Mouse (Mus musculus): ENCODE data around the gene Slc25a39. TPM values are rescaled to one million over a fixed set of nuclear protein-coding genes. Genes with fewer than 3 reads are reported as not detected.

Gene Slc25a39
- total and polyA plus RNA-seq, 3 experiments = 108 to 226 (median 199) TPM

DNA sequence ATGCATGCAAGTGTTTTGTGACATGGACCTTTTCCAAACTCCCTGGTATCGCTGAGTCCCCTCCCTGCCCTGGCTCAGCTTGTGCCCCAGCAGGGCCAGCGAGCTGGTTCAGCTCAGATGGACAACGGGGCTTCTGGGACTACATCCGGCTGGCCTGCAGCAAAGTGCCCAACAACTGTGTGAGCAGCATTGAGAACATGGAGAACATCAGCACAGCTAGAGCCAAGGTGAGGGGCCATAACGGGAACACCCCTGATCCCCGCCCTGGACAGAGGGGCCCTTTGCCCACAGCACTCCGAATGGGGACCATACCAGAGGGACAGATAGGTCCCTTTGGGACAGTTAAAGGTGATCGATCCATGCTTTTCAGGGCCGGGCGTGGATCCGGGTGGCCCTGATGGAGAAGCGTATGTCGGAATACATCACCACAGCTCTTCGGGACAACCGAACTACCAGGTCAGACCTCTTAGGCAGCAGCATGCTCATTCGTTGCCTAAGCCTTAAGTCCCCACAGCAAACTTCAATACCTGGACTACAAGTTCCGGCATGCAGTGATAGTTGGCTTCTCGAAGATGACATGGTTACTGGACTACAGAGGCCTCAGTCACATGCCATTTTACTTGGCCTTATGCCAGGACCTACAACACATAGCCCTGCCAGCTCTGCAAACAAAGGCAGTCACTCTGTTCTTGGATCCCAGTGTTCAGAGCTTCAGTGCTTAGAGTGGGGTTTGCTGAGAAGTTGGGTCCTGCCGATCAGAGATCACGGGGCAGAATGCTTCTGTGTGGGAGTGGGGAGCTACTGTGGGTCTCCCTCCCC is 9.5 kb downstream of the Slc25a39 start:
- Histone ChIP-seq H3K79me2 (replicated peaks; ENCODE audit: control insufficient read depth, extremely low read depth, insufficient read depth, poor library complexity, severe bottlenecking) (no peaks in the 10 kb centered on the region), H3K27ac (ENCODE audit: insufficient read depth, low read depth) (no peak overlapping the region), H3K9me3 (replicated peaks; ENCODE audit: low read length) (no peaks in the 10 kb centered on the region), H3K36me3 (replicated peaks in 1 of 2; ENCODE audit: control insufficient read depth in 1 of 2, insufficient read depth in 1 of 2, low read length in 1 of 2) (peaks cover 21 to 35% of the 10 kb centered on the region in 2 experiments), H3K9ac (ENCODE audit: insufficient read depth, low read depth) (no peak overlapping the region), H3K27me3 (replicated peaks) (peaks cover 34% of the 10 kb centered on the region), H3K4me3 (replicated peaks in 1 of 3; ENCODE audit: low read depth in 2 of 3, low read length in 2 of 3, poor library complexity in 1 of 3) (no peak overlapping the region), H3K4me1 (ENCODE audit: control insufficient read depth in 1 of 2, insufficient read depth in 2 of 2) (peaks cover 13 to 18% of the 10 kb centered on the region in 2 experiments; a peak in 3 of 4 replicates), H3K4me2 (ENCODE audit: insufficient read depth, low read depth, poor library complexity, severe bottlenecking) (no peak overlapping the region)
- no peak for TF ChIP-seq GABPA (IDR thresholded peaks at IDR 0.05; ENCODE audit: insufficient replicate concordance, low read depth, low read length)
- TF ChIP-seq ZC3H11A (IDR thresholded peaks at IDR 0.05; ENCODE audit: low read depth, low read length) = no peak
- no peak for TF ChIP-seq ZNF384 (IDR thresholded peaks at IDR 0.05; ENCODE audit: low read depth, low read length)
- no peak for TF ChIP-seq IRF4 (IDR thresholded peaks at IDR 0.05; ENCODE audit: low read depth, low read length)
- no peak for TF ChIP-seq RAD21 (IDR thresholded peaks at IDR 0.05; ENCODE audit: low read depth, low read length)
- TF ChIP-seq ZKSCAN1 (IDR thresholded peaks at IDR 0.05; ENCODE audit: borderline replicate concordance, low read depth, low read length) = no peak
- no peak for TF ChIP-seq PAX5 (IDR thresholded peaks at IDR 0.05; ENCODE audit: low read length)
- TF ChIP-seq MXI1 (IDR thresholded peaks at IDR 0.05; ENCODE audit: low read depth, low read length) = no peak
- DNase-seq (ENCODE audit: extremely low read depth) = no peak
- in situ Hi-C loops (cut with MboI; ENCODE audit: low pct_ligation_motif_present, low pct_unique_long_range_greater_than_20kb, low sequenced_read_pairs) = no loop called here
- dilution Hi-C loops (cut with MboI; ENCODE audit: extremely low pct_ligation_motif_present, extremely low pct_unique_long_range_greater_than_20kb, low sequenced_read_pairs) = no loop called here

DNA sequence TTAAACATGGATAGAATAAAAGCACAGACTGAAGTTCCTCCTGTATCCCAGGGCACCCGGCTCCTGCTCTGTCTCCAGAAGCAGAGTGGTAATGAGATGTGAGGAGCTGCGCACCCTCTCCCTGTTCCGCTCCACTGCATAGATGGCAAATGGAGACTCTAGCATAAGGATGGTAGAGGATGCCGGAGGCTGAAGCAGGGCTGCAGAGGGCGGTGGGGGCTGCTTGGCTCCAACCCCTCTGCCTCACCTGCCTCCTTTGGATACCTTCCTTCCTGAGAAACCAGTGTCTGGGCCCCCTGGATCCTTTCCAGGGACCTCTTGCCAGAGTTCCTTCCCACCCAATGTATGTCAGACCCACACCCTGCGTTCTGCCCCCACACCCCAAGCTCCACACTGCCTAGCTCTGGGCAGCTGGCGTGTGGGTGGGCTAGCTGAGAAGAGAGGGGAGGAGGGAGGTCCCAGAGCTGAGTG is 11.0 kb downstream of the Slc25a39 start:
- H3K9ac ChIP-seq (ENCODE audit: insufficient read depth, low read depth) = no peak overlapping the region
- no peak overlapping the region for H3K4me2 ChIP-seq (ENCODE audit: insufficient read depth, low read depth, poor library complexity, severe bottlenecking)
- no peaks in the 10 kb centered on the region for H3K79me2 ChIP-seq (replicated peaks; ENCODE audit: control insufficient read depth, extremely low read depth, insufficient read depth, poor library complexity, severe bottlenecking)
- DNase-seq (ENCODE audit: extremely low read depth) = no peak
- H3K27me3 ChIP-seq (replicated peaks) = peaks cover 49% of the 10 kb centered on the region
- no peaks in the 10 kb centered on the region for H3K9me3 ChIP-seq (replicated peaks; ENCODE audit: low read length)
- in situ Hi-C loops (cut with MboI; ENCODE audit: low pct_ligation_motif_present, low pct_unique_long_range_greater_than_20kb, low sequenced_read_pairs) = no loop called here
- H3K4me1 ChIP-seq (ENCODE audit: control insufficient read depth in 1 of 2, insufficient read depth in 2 of 2) = peaks cover 13 to 18% of the 10 kb centered on the region in 2 experiments; a peak in 3 of 4 replicates
- H3K4me3 ChIP-seq (replicated peaks in 1 of 3; ENCODE audit: low read depth in 2 of 3, low read length in 2 of 3, poor library complexity in 1 of 3) = no peak overlapping the region
- H3K27ac ChIP-seq (ENCODE audit: insufficient read depth, low read depth) = no peak overlapping the region
- dilution Hi-C loops (cut with MboI; ENCODE audit: extremely low pct_ligation_motif_present, extremely low pct_unique_long_range_greater_than_20kb, low sequenced_read_pairs) = no loop called here
- H3K36me3 ChIP-seq (replicated peaks in 1 of 2; ENCODE audit: control insufficient read depth in 1 of 2, insufficient read depth in 1 of 2, low read length in 1 of 2) = peaks cover 6 to 20% of the 10 kb centered on the region in 2 experiments
- TF ChIP-seq USF1 (IDR thresholded peaks at IDR 0.05; ENCODE audit: low read depth, low read length) = no peak
- no peak for TF ChIP-seq NELFE (IDR thresholded peaks at IDR 0.05; ENCODE audit: low read depth, low read length)
- TF ChIP-seq POLR2AphosphoS2 (IDR thresholded peaks at IDR 0.05; ENCODE audit: low read depth, low read length) = no peak
- TF ChIP-seq MAZ (IDR thresholded peaks at IDR 0.05; ENCODE audit: low read depth, low read length) = no peak
- no peak for TF ChIP-seq ZMIZ1 (IDR thresholded peaks at IDR 0.05; ENCODE audit: low read depth, low read length)
- TF ChIP-seq CHD2 (IDR thresholded peaks at IDR 0.05; ENCODE audit: low read length) = no peak
- TF ChIP-seq SMC3 (IDR thresholded peaks at IDR 0.05; ENCODE audit: low read depth, low read length) = no peak
- no peak for TF ChIP-seq BHLHE40 (IDR thresholded peaks at IDR 0.05; ENCODE audit: low read depth, low read length)
- TF ChIP-seq CHD1 (IDR thresholded peaks at IDR 0.05; ENCODE audit: low read depth, low read length) = no peak

Data from CH12.LX (cell line).